Mouse (Mus musculus): ENCODE measurements around the gene Atp6v0a1.

Atp6v0a1 gene

GRCm38 (mm10) chr11:101062971-101063675, 53.9 kb downstream of the Atp6v0a1 start:
- DNase-seq: no peak

DNA sequence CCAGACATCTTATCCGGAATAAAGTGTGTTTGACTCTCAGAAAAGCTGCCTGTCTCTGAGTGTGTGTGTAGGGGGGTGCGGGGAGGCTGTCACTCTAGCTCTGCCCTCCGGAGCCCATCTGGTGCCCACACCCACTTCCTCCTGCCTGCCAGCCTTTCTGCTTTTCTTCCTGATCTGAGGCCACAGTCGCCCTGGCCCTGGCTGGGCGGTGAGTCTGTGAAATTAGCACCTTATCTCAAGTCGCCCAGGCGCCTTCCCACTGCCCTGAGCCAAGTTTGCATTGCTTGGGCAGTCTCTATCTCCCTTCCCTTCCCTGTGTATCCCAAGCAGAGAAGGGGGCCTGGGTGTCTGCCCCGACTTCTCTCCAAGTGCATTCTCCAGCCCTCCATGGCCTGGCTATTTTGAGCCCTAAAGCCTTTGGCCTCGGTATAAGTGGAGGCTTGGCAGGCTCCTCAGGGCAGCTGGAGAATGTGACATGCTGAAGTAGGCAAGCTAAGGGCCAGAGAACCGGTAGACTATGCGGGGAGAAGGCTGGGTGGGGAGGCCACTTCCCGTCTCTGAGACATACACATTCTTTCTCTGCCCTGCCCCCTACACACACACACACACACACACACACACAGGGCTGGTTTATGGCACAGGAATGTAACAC, 54.5 kb downstream of the Atp6v0a1 start:
- DNase-seq: no peak

GRCm38 (mm10) chr11:101064462-101064861, 55.2 kb downstream of the Atp6v0a1 start:
- no peak for DNase-seq

- no peak for DNase-seq
Measured at GRCm38 (mm10) chr11:101065002-101065401, 55.8 kb downstream of the Atp6v0a1 start.

GRCm38 (mm10) chr11:101066549-101067412, 57.5 kb downstream of the Atp6v0a1 start:
- DNase-seq: peak; percentile 92

DNA sequence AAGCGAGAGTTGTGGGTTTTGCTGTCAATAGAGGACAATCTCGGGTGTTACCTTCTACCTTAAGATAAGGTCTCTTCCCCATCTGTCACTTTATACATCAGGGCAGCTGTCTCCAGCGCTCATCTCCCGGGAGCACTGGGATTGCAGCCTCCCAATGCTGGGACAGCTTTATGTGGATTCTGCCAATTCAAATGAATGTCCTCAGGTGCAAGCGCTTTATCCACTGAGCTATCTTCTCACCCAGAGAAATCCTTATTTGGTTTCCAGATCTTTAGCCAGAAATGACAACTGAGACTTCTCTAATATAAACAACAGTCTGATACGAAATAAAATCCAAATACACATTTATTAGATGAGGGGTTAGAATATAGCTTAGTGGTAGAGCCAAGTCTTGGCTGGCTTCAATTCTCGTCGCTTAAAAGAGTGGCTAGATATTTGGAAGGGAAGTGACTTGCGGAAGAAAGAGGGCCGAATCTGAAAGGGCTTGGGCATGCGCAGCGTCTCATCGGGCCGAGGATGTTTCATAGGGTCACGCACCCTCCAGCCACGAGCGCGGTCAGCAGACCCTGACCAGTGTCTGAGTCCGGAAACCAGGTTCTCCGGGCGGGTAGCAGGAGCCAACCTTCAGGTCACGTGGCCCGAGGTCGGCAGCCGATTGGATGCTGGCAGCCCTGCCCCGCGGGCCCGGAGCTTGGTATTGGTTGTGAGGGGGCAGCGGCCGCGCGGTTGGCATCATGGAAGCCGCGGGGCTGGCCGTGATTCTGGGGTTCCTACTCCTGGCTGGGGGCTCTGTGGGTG, 60.3 kb downstream of the Atp6v0a1 start, which contains the start of gene Naglu:
Gene Naglu, plus strand, starts transcription at position 622 of the 798 bp plus-strand sequence.
- DNase-seq: peak; percentile 97

DNA sequence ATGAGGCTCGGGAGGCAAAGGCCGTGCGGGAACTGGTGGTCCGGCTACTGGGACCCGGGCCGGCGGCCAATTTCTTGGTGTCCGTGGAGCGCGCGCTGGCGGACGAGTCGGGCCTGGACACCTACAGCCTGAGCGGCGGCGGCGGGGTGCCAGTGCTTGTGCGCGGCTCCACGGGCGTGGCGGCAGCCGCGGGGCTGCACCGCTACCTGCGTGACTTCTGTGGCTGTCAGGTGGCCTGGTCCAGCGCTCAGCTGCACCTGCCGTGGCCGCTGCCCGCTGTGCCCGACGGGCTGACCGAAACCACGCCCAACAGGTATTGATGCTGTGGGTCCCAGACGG, 60.9 kb downstream of the Atp6v0a1 start:
- DNase-seq: no peak

- DNase-seq: no peak
Measured at GRCm38 (mm10) chr11:101070987-101071386, 61.7 kb downstream of the Atp6v0a1 start.

GRCm38 (mm10) chr11:101071810-101072428, 62.7 kb downstream of the Atp6v0a1 start:
- DNase-seq: no peak

DNA sequence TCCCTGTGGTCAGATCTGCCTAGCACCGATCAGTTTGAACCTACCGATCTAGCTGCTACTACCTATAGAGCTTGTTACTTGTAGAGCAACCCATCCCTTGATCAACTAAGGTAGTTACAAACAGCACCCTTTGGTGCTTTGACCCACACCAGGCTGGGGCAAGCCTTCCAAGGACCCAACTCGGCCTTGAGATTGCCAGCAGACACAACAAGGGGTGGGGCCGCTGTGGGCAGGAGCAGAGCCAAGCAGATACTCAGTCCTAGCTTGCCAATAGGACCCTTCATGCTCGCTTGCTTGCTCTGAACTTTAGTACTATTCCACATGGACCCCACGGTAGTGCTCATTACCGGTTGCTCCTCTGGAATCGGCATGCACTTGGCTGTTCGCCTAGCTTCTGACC, 68.9 kb downstream of the Atp6v0a1 start, which contains the start of gene Hsd17b1:
Gene Hsd17b1, plus strand, starts transcription at position 291 of the 400 bp plus-strand sequence.
- no peak for DNase-seq

DNA sequence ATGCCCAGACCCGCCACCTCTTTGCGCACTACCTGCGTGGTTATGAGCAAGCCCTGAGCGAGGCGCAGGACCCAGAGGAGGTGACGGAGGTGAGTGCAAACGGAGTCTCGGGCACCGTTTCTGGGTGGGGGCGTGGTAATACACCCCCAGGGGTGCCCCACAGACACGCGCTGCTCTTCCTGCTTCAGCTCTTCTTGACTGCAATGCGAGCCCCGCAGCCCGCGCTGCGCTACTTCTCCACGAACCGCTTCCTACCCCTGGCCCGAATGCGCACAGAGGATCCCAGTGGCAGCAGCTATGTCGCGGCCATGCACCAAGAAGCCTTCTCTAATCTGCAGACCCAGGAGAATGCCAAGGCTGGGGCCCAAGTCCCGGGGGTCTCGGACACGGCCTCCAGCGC, 70.5 kb downstream of the Atp6v0a1 start:
- no peak for DNase-seq

DNA sequence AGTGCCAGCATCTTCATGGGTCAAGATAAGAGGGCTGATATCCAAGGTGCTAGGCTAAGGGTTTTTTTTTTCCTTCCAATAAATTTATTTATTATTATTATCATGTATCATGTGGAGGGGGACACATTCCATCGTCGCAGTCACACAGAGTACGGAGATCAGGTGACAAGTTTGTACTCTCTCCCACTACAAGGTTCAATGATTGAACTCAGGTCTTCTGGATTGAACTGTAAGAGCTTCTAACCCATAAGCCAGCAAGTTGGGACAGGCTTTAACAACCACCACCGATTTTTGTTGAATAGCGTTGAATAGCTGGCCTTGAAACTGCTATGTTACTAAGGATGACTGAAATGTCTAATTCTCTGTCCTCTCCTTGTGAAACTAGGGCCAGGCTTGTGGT, 71.2 kb downstream of the Atp6v0a1 start:
- DNase-seq: no peak

- no peak for DNase-seq
Measured at GRCm38 (mm10) chr11:101081659-101082058, 72.4 kb downstream of the Atp6v0a1 start.

GRCm38 (mm10) chr11:101082208-101083082, 73.2 kb downstream of the Atp6v0a1 start, which contains the start of gene Coasy:
Gene Coasy, plus strand, starts transcription at chr11:101082565.
- peak; percentile 87 for DNase-seq

- DNase-seq: peak; percentile 68
Measured at GRCm38 (mm10) chr11:101083083-101083697, 73.9 kb downstream of the Atp6v0a1 start.

- no peak for DNase-seq
Measured at GRCm38 (mm10) chr11:101084246-101084645, 75.0 kb downstream of the Atp6v0a1 start.

- DNase-seq: no peak
Measured at GRCm38 (mm10) chr11:101084811-101085210, 75.6 kb downstream of the Atp6v0a1 start.

DNA sequence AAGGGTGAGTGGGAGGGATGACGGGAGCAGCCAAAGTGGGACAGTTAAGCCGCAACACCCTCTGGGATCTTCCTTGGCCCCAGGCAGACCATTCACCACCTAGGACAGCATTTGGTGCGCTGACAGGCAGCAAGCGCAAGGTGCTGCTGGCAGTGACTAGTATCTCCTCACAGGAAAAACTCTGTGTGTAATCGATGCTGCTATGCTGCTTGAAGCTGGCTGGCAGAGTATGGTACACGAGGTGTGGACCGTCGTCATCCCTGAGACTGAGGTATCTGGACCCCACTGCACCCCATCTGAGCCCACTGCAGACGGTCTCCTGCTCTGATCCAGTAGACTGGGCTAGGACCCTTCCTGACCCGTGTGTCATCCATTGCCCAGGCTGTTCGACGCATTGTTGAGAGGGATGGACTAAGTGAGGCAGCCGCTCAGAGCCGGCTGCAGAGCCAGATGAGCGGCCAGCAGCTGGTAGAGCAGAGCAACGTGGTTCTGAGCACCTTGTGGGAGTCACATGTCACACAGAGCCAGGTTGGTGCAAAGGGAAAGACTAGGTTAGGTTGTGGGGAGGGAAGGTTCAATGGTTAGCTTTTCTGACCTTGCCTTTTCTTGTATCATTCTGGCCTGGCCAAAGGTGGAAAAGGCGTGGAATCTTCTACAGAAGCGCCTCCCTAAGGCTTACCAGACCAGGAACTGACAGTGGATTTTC, 76.5 kb downstream of the Atp6v0a1 start:
- no peak for DNase-seq

DNA sequence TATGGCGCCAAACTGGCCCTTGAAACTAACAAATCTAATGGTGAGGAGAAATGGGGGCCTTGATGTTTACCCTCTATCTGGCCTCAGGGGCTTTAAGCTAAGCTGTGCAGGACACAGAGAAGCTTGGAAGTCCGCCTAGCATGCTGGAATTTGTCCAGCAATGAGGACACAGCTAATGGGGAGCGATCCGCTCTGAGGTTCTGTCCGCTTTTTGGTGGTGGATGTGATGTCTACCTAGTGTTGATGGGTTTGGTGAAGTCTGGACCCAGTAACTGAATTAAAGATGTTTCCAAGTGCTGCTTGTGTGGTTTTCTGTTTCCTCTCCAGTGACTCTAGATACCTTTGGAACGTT, 77.0 kb downstream of the Atp6v0a1 start:
- DNase-seq: no peak

Measured in kidney, adult 18-20 months (tissue).